Mouse (Mus musculus) liver, embryonic 15.5 days (tissue): Measurements from ENCODE around the gene Pgap3. TPM values are rescaled to one million over a fixed set of nuclear protein-coding genes. Genes with fewer than 3 reads are reported as not detected.

Experiments used
- ATAC-seq: fragments of 200-750 bp; cut with Nextera tagmentation; 2 replicates; pipeline ENCODE4 v1.8.0; 2017; ENCODE audit warnings: moderate number of reproducible peaks, mild to moderate bottlenecking, moderate library complexity; ENCODE audit not compliant: insufficient read depth
- H3K27ac ChIP-seq: fragments of 300-500 bp; sonication (generic); replicated peaks from 2 replicates; pipeline ENCODE4 v1.5.1; 2015; ENCODE audit warnings: mild to moderate bottlenecking, inconsistent platforms
- H3K27me3 ChIP-seq: fragments of 300-500 bp; sonication (generic); 2 replicates; pipeline ENCODE4 v1.6.1; 2015; ENCODE audit warnings: mild to moderate bottlenecking, inconsistent platforms
- H3K36me3 ChIP-seq: fragments of 300-500 bp; sonication (generic); replicated peaks from 2 replicates; pipeline ENCODE4 v1.6.1; 2015; ENCODE audit warnings: moderate library complexity, mild to moderate bottlenecking, inconsistent platforms
- H3K4me1 ChIP-seq: fragments of 300-500 bp; sonication (generic); replicated peaks from 2 replicates; pipeline ENCODE4 v1.6.1; 2015; ENCODE audit warnings: inconsistent platforms
- H3K4me2 ChIP-seq: fragments of 300-500 bp; sonication (generic); 2 replicates; pipeline ENCODE4 v1.6.1; 2015; ENCODE audit warnings: moderate library complexity, mild to moderate bottlenecking, inconsistent platforms
- H3K4me3 ChIP-seq: fragments of 300-500 bp; sonication (generic); replicated peaks from 2 replicates; pipeline ENCODE4 v1.5.1; 2015; ENCODE audit warnings: mild to moderate bottlenecking, inconsistent platforms
- H3K9ac ChIP-seq: fragments of 300-500 bp; sonication (generic); 2 replicates; pipeline ENCODE4 v1.6.1; 2015; ENCODE audit warnings: moderate library complexity, mild to moderate bottlenecking, inconsistent platforms
- H3K9me3 ChIP-seq: fragments of 300-500 bp; sonication (generic); replicated peaks from 2 replicates; pipeline ENCODE4 v1.6.1; 2016; ENCODE audit warnings: inconsistent platforms
- WGBS: fragments of 180-500 bp; shearing (Covaris S2); methylation state at CpG from one replicate; pipeline ENCODE4 v1.1.7; 2015; ENCODE audit warnings: mixed read lengths; ENCODE audit not compliant: insufficient replicate concordance; 5-methylcytosine and 5-hydroxymethylcytosine counted together
- polyA plus RNA-seq: library from polyadenylated mRNA; unstranded; fragments of >200 nt; fragmentation: Nextera tagmentation; extraction: Ambion mirVana; gene quantifications from 2 replicates; pipeline ENCODE4 v1.2.1, GENCODE M21; 2015

The Pgap3 gene
- polyA plus RNA-seq, 1 experiment from 2014 or later, result 3.3 TPM

DNA sequence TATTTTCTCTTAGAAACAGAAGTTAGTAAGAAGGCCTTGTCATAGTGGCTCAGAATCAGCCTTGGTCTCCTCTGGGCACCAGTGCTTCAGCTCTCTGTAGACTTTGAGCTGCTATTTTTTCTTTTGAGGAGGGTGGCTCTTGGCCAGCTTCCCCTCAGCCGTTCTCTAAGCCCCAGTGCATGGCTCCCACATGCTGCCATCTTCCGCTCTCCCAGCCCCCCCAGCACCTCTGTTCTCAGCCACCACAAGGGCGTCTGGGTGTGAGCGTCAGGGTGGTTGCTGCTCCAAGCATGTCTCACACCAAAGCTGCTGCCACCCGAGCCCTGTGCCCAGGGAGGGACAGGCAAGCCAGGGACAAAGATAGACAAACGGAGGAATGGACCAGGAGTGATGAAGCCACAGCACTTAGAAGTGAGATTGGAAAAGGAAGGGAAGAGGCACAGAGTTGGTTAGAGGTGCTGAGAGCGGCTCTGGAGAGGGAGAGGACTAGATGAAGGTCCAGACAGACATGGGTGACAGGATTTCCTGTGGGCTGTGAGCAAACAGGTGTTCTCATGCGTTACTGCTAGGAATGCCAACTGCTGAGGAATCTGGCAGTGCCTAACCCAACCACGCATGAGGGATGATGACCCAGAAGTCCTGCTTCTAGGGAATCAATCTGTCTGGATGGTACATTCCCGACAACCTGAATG, 33.0 kb downstream of the Pgap3 start:
- Histone ChIP-seq H3K4me1 (peaks cover 19% of the 10 kb centered on the region), H3K9ac (no peak overlapping the region), H3K27me3 (no peaks in the 10 kb centered on the region), H3K9me3 (no peaks in the 10 kb centered on the region), H3K4me3 (no peak overlapping the region), H3K36me3 (no peaks in the 10 kb centered on the region), H3K4me2 (no peak overlapping the region), H3K27ac (no peak overlapping the region)
- 60% methylated on average over 10 of the region's 10 CpGs for WGBS
- ATAC-seq, result no peak

DNA sequence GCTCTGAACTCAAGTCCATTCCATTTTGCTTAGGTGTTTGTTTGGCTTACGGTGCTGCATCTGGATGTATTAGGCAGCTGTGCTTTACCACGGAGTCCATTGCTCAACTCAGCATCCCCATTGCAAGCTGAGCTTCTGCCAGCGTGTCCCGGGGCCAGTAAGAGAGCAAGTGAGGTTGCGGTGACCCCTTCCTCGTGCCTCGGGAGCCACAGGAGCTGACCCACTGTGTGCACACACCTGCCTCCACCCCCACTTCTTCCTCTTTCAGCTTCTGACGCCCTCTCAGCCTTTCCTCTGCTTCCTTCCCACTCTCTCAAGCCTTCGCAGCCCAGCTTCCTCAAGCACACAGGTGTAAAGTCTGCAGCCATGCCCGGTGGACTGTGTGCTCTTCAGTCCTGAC, 34.0 kb downstream of the Pgap3 start:
- no peaks in the 10 kb centered on the region for H3K9me3 ChIP-seq
- H3K4me1 ChIP-seq, result peaks cover 29% of the 10 kb centered on the region
- H3K36me3 ChIP-seq, result no peaks in the 10 kb centered on the region
- 44% methylated on average over 10 of the region's 10 CpGs for WGBS
- ATAC-seq, result no peak
- H3K4me3 ChIP-seq, result no peak overlapping the region
- no peak overlapping the region for H3K9ac ChIP-seq
- no peak overlapping the region for H3K27ac ChIP-seq
- no peaks in the 10 kb centered on the region for H3K27me3 ChIP-seq
- H3K4me2 ChIP-seq, result no peak overlapping the region

DNA sequence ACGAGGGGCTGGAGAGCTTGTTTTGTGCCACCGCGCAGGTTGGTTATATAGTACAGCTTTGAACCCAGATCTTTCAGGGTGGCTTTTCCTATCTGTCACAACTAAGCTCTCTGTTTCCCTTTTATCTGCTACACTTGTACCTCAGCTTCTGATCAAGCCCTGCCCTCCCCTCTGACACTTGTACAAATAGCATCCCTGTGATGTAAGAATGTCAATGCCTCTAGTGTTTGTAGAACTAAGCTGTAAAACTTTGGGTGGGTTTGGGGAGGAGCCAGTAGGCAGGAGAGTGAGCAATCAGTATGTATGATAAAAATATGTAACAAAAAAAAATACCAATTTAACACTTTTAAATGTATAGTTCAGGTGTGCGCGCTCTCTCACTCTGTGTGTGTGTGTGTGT, 35.9 kb downstream of the Pgap3 start:
- Histone ChIP-seq H3K9me3 (no peaks in the 10 kb centered on the region), H3K9ac (no peak overlapping the region), H3K4me2 (no peak overlapping the region), H3K36me3 (no peaks in the 10 kb centered on the region), H3K4me1 (peaks cover 46% of the 10 kb centered on the region), H3K27me3 (no peaks in the 10 kb centered on the region), H3K27ac (no peak overlapping the region), H3K4me3 (no peak overlapping the region)
- WGBS, result 82% methylated on average over 5 of the region's 5 CpGs
- ATAC-seq, result no peak

DNA sequence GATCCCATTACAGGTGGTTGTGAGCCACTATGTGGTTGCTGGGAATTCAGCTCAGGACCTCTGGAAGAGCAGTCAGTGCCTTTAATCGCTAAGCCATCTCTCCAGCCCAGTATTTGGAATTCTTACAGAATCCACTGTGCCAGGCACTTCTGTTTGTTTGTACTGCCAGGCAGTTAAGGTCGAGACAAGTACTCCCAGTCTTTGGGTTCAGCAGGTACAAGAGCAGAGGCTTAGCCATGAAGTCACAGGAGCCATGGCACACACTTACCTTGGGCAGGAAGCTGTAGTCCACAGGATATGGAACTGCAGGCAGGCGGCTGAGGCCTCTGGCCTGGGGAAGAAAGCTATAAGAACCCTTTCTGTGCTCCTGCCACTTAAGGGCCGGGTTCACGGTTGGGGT, 36.5 kb downstream of the Pgap3 start:
- no peak overlapping the region for H3K4me3 ChIP-seq
- H3K4me1 ChIP-seq, result peaks cover 52% of the 10 kb centered on the region
- 69% methylated on average over 5 of the region's 5 CpGs for WGBS
- H3K27me3 ChIP-seq, result no peaks in the 10 kb centered on the region
- no peak overlapping the region for H3K4me2 ChIP-seq
- no peak for ATAC-seq
- no peak overlapping the region for H3K27ac ChIP-seq
- no peak overlapping the region for H3K9ac ChIP-seq
- H3K9me3 ChIP-seq, result no peaks in the 10 kb centered on the region
- no peaks in the 10 kb centered on the region for H3K36me3 ChIP-seq

DNA sequence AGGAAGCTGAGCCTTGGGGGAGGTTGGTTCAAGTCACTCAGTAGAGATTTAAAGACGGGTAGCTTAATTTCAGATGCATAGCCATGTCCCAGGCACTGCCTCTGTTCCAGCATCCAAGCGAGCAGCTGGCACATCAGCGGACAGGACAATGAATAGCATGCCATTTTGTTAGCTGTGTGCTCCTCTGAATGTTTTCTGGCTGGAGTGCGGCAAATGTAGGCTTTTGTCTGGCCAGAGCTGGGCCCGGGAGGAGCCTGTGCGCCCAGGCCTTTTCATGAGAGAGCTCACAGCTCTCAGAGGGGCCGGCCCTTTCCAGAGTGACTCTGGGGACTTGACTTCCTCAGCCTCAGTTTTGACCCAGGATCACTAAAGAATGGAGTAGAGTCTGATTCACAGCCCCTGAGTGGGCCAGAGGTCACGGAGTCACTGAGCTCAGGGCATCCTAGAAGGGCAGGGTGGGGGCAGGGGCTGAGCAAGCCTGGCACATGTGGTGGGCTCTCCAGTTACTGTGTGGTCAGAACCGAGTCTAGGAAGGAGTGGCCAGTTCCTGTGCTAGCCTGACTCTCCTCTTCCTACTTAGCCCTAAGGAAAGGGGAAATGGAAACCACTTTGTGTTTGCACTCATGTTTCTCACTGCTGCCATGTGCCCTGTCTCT, 39.3 kb downstream of the Pgap3 start:
- Histone ChIP-seq H3K36me3 (no peaks in the 10 kb centered on the region), H3K9ac (0 out of 2 replicates have a peak overlapping the region, but pooled peaks have one; percentile 2), H3K4me3 (no peak overlapping the region), H3K9me3 (no peaks in the 10 kb centered on the region), H3K4me1 (peaks cover 69% of the 10 kb centered on the region), H3K4me2 (0 out of 2 replicates have a peak overlapping the region, but pooled peaks have one; percentile 4), H3K27me3 (no peaks in the 10 kb centered on the region), H3K27ac (peak overlapping the region; percentile 35)
- ATAC-seq, result no peak
- WGBS, result 51% methylated on average over 9 of the region's 9 CpGs

DNA sequence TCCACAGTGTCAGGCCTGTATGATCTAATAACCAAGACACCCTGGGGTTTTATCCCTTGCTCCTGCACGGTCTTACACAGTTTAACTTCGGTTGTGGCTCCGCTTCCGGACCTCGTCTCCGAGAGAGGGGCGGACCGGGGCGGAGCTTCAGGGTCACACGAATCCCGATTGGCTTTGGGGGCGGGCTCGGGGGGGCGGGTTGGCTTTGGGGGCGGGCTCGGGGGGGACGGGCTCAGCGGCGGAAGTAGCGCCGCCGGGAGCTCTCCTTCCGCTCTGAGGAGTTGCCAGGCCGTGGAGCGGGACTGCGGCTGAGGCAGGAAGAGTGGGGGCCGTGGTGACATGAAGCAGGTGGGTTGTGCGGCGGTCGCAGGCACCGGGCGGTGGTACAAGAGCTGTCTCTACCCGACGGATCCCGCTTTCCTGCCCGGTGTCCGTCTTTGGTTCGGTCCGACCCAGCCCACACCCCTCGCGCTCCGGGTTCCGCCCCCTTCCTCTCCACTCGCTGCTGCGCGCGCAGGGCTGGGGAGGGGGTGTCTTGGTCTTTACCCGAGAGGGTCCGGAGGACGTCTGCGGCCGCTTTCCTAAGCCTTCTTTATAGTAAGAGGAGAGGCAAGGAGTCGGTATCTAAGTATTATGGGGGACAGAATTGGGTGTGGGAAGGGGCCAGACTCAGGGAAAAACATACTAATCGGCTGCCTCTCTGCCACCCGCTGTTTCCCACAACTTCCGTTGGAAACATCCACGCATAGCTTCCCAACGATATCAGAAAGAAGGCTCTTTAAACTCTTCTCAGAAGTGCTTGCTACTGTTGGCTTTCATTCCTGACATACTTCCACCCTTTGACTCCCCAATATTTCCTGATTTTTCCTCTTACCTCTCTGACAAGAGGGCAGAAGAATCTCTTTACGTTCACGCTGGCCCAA, 41.9 kb downstream of the Pgap3 start, which contains the start of gene Stard3:
TSS of gene Stard3 (plus strand) at position 208 of the 923 bp plus-strand sequence.
- peak within 1 kb of the TSS; percentile 75 for H3K27ac ChIP-seq
- no peaks in the 10 kb centered on the region for H3K36me3 ChIP-seq
- peaks cover 69% of the 10 kb centered on the region for H3K4me1 ChIP-seq
- under 1% methylated on average over 60 of the region's 60 CpGs for WGBS
- H3K27me3 ChIP-seq, result peaks cover 20% of the 10 kb centered on the region
- peak within 1 kb of the TSS; percentile 89 for H3K4me2 ChIP-seq
- ATAC-seq, result peak; percentile 83
- H3K4me3 ChIP-seq, result peak within 1 kb of the TSS; percentile 84
- peak within 1 kb of the TSS; percentile 76 for H3K9ac ChIP-seq
- H3K9me3 ChIP-seq, result no peaks in the 10 kb centered on the region

DNA sequence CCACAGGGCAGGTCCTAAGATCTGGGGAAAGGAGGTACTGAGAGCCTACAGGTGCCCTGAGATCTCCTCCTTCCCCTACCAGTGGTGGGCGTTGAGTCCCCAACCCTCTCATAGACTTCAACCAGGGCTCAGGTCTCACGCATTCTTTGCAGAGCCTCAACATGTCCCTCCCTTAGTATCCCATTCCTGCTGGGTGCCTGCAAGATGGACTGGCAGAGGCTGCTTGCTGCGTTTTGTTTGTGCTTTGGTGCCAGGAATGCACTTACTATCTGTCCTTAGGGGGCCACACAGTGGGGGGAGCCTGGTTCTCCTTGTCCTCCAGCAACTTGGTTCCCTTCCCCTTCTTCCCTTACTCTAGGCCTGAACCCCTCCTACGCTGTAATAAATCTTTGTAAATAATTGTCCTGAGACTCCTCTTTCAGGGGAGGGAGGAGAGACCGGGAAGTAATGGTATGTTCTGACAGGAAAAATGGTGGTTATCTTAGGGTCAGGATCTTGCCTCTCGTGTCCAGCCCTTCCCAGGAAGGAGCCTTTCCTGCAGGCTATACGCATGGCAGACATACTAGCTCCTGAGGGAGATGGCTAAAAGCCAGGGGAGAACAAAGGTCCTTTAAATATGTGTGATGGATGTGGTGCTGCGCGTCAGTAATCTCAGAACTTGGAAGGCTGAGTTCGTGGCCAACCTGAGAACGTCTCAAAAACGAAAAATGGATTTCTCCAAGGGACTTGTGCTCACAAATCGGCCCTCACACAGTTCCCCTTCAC, 42.7 kb downstream of the Pgap3 start:
- no peaks in the 10 kb centered on the region for H3K36me3 ChIP-seq
- peak; percentile 4; the same call in 1 of the 2 replicates for ATAC-seq
- no peaks in the 10 kb centered on the region for H3K9me3 ChIP-seq
- H3K27ac ChIP-seq, result peak overlapping the region; percentile 71
- H3K27me3 ChIP-seq, result peaks cover 28% of the 10 kb centered on the region
- WGBS, result 13% methylated on average over 13 of the region's 13 CpGs
- H3K4me2 ChIP-seq, result peak overlapping the region; percentile 89
- peak overlapping the region; percentile 76 for H3K9ac ChIP-seq
- peak overlapping the region; percentile 84 for H3K4me3 ChIP-seq
- peaks cover 65% of the 10 kb centered on the region for H3K4me1 ChIP-seq

DNA sequence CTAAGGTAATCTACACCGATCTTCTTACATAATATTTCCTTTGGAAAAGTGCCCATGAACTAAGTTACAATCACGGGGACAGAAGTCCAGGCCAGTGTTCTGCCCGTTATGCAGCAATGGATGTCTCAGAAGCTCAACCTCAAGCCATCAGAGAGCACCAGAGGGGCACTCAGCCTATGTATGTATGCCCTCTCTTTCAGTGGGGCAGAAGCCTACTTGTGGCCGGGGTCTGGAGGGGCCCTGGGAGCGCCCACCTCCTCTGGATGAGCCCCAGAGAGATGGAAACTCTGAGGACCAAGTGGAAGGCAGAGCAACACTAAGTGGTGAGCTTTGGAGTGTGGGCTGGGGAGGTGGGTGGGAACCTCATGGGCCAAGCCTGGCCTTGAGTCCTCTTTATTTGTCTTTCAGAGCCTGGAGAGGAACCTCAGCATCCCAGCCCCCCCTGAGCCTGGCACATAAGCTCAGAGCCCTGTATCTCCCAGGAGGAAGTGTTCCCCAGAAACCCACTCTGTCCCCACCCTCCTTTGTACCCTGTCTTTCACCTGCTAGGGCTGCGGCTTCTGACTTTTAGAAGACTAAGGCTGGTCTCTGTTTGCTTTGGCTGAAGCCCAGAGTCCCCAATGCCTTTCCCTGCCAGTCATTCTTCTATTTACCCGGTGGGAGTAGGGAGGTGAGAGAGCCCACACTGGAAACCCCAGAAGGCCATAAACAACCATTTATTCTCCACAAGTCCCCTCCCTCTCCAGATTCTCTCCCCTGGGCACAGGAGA, 43.5 kb downstream of the Pgap3 start:
- peak overlapping the region; percentile 89 for H3K4me2 ChIP-seq
- peak overlapping the region; percentile 71 for H3K27ac ChIP-seq
- 61% methylated on average over 7 of the region's 7 CpGs for WGBS
- H3K9ac ChIP-seq, result no peak overlapping the region
- peaks cover 35% of the 10 kb centered on the region for H3K27me3 ChIP-seq
- H3K9me3 ChIP-seq, result no peaks in the 10 kb centered on the region
- ATAC-seq, result no peak
- H3K4me1 ChIP-seq, result peaks cover 58% of the 10 kb centered on the region
- H3K36me3 ChIP-seq, result no peaks in the 10 kb centered on the region
- H3K4me3 ChIP-seq, result no peak overlapping the region

DNA sequence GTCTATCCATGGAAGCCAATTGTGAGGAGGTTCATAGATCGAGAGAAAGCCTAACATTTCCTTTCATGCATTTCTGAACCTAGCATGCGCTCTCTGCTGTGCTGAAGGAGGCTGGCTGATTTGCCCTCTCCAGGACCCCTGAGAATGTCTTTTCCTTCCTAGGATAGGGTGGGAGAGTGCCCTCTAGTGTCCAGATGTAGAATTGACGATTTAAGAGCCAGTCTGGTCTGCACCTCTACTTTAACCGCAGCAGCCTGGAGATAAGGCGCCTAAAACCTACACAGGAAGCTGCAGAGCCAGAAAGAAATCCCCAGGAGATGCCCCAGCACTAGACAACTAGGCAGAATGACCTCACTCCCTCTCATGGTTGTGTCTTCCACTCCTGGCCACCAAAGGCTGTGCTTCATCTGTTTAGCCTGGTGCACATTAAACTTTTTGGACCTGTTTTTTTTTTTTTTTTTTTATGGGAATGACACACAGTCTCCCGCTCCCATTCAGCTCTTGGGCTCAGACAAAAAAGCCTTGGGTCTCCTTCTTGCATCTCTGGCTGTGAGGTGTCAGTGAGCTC, 44.5 kb downstream of the Pgap3 start:
- no peaks in the 10 kb centered on the region for H3K36me3 ChIP-seq
- no peaks in the 10 kb centered on the region for H3K9me3 ChIP-seq
- H3K27ac ChIP-seq, result no peak overlapping the region
- H3K4me1 ChIP-seq, result peaks cover 50% of the 10 kb centered on the region
- H3K4me2 ChIP-seq, result no peak overlapping the region
- H3K4me3 ChIP-seq, result no peak overlapping the region
- 9% methylated on average over 6 of the region's 6 CpGs for WGBS
- no peak for ATAC-seq
- H3K9ac ChIP-seq, result no peak overlapping the region
- peaks cover 45% of the 10 kb centered on the region for H3K27me3 ChIP-seq

DNA sequence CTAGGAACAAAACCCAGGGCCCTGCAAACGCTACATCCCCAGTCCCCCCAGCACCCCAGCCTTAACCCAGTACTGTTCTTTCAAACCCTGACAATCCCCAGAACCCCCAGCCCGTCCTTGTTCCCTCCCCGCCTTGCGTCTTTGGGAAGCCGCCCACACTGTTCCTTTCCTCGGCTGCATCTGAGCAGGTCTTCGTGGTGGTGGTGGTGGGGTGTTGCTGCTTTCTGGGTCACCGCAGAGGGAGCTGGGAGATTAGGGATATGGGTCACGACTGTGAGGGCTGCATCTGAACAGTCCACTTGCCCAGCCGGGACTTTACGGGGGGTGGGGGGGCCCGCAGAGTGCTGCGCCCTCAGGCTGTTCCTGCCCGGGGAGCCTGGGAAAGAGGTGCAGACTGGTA, 45.8 kb downstream of the Pgap3 start:
- no peaks in the 10 kb centered on the region for H3K36me3 ChIP-seq
- H3K9ac ChIP-seq, result no peak overlapping the region
- 61% methylated on average over 14 of the region's 14 CpGs for WGBS
- H3K4me1 ChIP-seq, result peaks cover 36% of the 10 kb centered on the region
- H3K27ac ChIP-seq, result no peak overlapping the region
- no peak for ATAC-seq
- peaks cover 59% of the 10 kb centered on the region for H3K27me3 ChIP-seq
- H3K9me3 ChIP-seq, result no peaks in the 10 kb centered on the region
- H3K4me3 ChIP-seq, result no peak overlapping the region
- no peak overlapping the region for H3K4me2 ChIP-seq
